Comparison of ENCODE assay signal across 15 mouse cellular contexts in genomic region chr6:120082951-120083411, GRCm38 (mm10). TPM values are rescaled to one million over a fixed set of nuclear protein-coding genes. Genes with fewer than 3 reads are reported as not detected.
DNase-seq lines count a peak whose midpoint lies in the region; ATAC-seq and TF ChIP-seq lines count a peak whose summit lies in the region.
"Had no signal": no experiment of that assay in that cellular context is flagged by ENCODE, and none has a peak within 500 bp of the region (broad histone marks: within the 10 kb centered on the region; RNA-seq: fewer than 3 reads in every experiment).

No protein-coding gene starts in this region.

- H3K27ac ChIP-seq in liver, adult 2 months (replicated peaks; ENCODE audit: insufficient read depth, low read depth, low read length) = no peak overlapping the region
- H3K27ac ChIP-seq in ES-Bruce4 (ENCODE audit: insufficient read depth, low read length) = no peak overlapping the region
- H3K27ac ChIP-seq in hindbrain, embryonic 11.5 days (ENCODE audit: low read depth, low read length) = no peak overlapping the region
- H3K27ac ChIP-seq: heart, embryonic 13.5 days had no signal

- ATAC-seq in inflammation-experienced regulatory T-cells, adult 6 months = peak; percentile 82
- peak; percentile 78 for ATAC-seq in neutrophil, adult 5-6 weeks (ENCODE audit: extremely low read depth, insufficient number of reproducible peaks, low FRiP score, poor library complexity, severe bottlenecking)
- ATAC-seq in hindbrain, embryonic 11.5 days (ENCODE audit: low FRiP score) = no peak

- no peaks in the 10 kb centered on the region for H3K27me3 ChIP-seq in liver, adult 2 months (ENCODE audit: control insufficient read depth, insufficient read depth, low read length)
- no peaks in the 10 kb centered on the region for H3K27me3 ChIP-seq in ES-Bruce4 (ENCODE audit: control insufficient read depth, insufficient read depth, low read length, poor library complexity, severe bottlenecking)
- no peaks in the 10 kb centered on the region for H3K27me3 ChIP-seq in hindbrain, embryonic 11.5 days (ENCODE audit: control insufficient read depth, insufficient read depth, low read length)
- H3K27me3 ChIP-seq: heart, embryonic 13.5 days had no signal

- no peak overlapping the region for H3K4me2 ChIP-seq in hindbrain, embryonic 11.5 days (replicated peaks; ENCODE audit: low read depth, low read length)
- H3K4me2 ChIP-seq: heart, embryonic 13.5 days had no signal

- TF ChIP-seq CTCF in liver, adult 2 months (IDR thresholded peaks at IDR 0.05; ENCODE audit: low read depth, low read length) = no peak
- TF ChIP-seq CTCF in ES-Bruce4 (IDR thresholded peaks at IDR 0.05; ENCODE audit: low read depth, low read length) = no peak

- peak; percentile 11 for DNase-seq in liver, adult 2 months (ENCODE audit: extremely low read depth, low read depth, low spot score)
- no peak for DNase-seq in liver
- no peak for DNase-seq in cerebellum, adult 9-10 months
- DNase-seq in hindbrain, embryonic 11.5 days (ENCODE audit: low spot score) = no peak
- DNase-seq in left cerebral cortex, adult 11 months (ENCODE audit: low spot score) = no peak
- DNase-seq: embryo, embryonic 11 days; kidney, postnatal 10 days; lung, adult 18-20 months had no signal

- H3K79me2 ChIP-seq in liver, adult 2 months (ENCODE audit: control insufficient read depth, insufficient read depth, low read length) = no peaks in the 10 kb centered on the region

- H3K9me3 ChIP-seq in ES-Bruce4 (replicated peaks; ENCODE audit: control insufficient read depth, insufficient read depth, low read length, poor library complexity, severe bottlenecking) = no peaks in the 10 kb centered on the region
- H3K9me3 ChIP-seq in hindbrain, embryonic 11.5 days (ENCODE audit: control insufficient read depth, low read length) = no peaks in the 10 kb centered on the region
- H3K9me3 ChIP-seq: heart, embryonic 13.5 days had no signal

- H3K4me3 ChIP-seq in liver, adult 2 months (ENCODE audit: insufficient read depth, low read depth, low read length) = no peak overlapping the region
- no peak overlapping the region for H3K4me3 ChIP-seq in ES-Bruce4 (ENCODE audit: low read depth, low read length)
- H3K4me3 ChIP-seq in hindbrain, embryonic 11.5 days (ENCODE audit: low read depth, low read length) = no peak overlapping the region
- H3K4me3 ChIP-seq: heart, embryonic 13.5 days had no signal

- no peak overlapping the region for H3K9ac ChIP-seq in liver, adult 2 months (ENCODE audit: low read depth, low read length)
- H3K9ac ChIP-seq in ES-Bruce4 (ENCODE audit: low read depth, poor library complexity, severe bottlenecking) = 0 out of 2 replicates have a peak overlapping the region, but pooled peaks have one; percentile 34
- no peak overlapping the region for H3K9ac ChIP-seq in hindbrain, embryonic 11.5 days (ENCODE audit: low read depth, low read length)
- H3K9ac ChIP-seq: heart, embryonic 13.5 days had no signal

- TF ChIP-seq POLR2A in liver, adult 2 months (IDR thresholded peaks at IDR 0.05; ENCODE audit: extremely low read depth, insufficient read depth, low read length) = no peak
- no peak for TF ChIP-seq POLR2A in ES-Bruce4 (IDR thresholded peaks at IDR 0.05; ENCODE audit: insufficient read depth, low read length)

- no peaks in the 10 kb centered on the region for H3K36me3 ChIP-seq in liver, adult 2 months (ENCODE audit: control insufficient read depth, insufficient read depth, low read length)
- no peaks in the 10 kb centered on the region for H3K36me3 ChIP-seq in ES-Bruce4 (ENCODE audit: control insufficient read depth, insufficient read depth, low read length, poor library complexity, severe bottlenecking)
- H3K36me3 ChIP-seq in hindbrain, embryonic 11.5 days (ENCODE audit: control insufficient read depth, insufficient read depth, low read length) = no peaks in the 10 kb centered on the region
- H3K36me3 ChIP-seq: heart, embryonic 13.5 days had no signal

- no peak for TF ChIP-seq EP300 in ES-Bruce4 (IDR thresholded peaks at IDR 0.05; ENCODE audit: insufficient read depth, low read depth, low read length)

- H3K4me1 ChIP-seq in liver, adult 2 months (ENCODE audit: control insufficient read depth, insufficient read depth, low read length) = no peaks in the 10 kb centered on the region
- peaks cover 1% of the 10 kb centered on the region for H3K4me1 ChIP-seq in ES-Bruce4 (ENCODE audit: control insufficient read depth, insufficient read depth, low read length)
- H3K4me1 ChIP-seq in hindbrain, embryonic 11.5 days (replicated peaks; ENCODE audit: control insufficient read depth, insufficient read depth, low read length) = no peaks in the 10 kb centered on the region
- H3K4me1 ChIP-seq: heart, embryonic 13.5 days had no signal

- WGBS in liver, adult 2 months = 75% methylated on average over 8 of the region's 8 CpGs
- 87% methylated on average over 8 of the region's 8 CpGs for WGBS in hindbrain, embryonic 11.5 days

RNA-seq across cellular contexts. Expression of gene Ninj2, which starts 10.2 kb away (rescaled TPM):
- not detected in 2 replicates for total RNA-seq in liver, adult 2 months (2014; rRNA removed)
- not detected in 2 replicates for polyA plus RNA-seq in liver, adult 2 months (2012; rRNA removed)
- polyA plus RNA-seq in ES-Bruce4 (2011; ENCODE audit: insufficient read depth, insufficient read length, low read depth, missing spikeins) = 0.75 TPM in 1 of 2 replicates, not detected in the other
- polyA plus RNA-seq in inflammation-experienced regulatory T-cells, adult 6 months (2017; shearing (Covaris generic)) = 1 to 10 TPM; 1.4 to 6.8 (median 2.4) TPM
- not detected in 2 replicates for total RNA-seq in neutrophil, adult 5-6 weeks (2017)
- not detected in 2 replicates for polyA plus RNA-seq in hindbrain, embryonic 11.5 days (2014; fragmentation: Nextera tagmentation; extraction: Ambion mirVana)
- total RNA-seq: gastrocnemius, adult 18-20 months; midbrain, postnatal 0 days had no signal
- polyA plus RNA-seq: heart, embryonic 13.5 days; midbrain, postnatal 0 days; stomach, embryonic 16.5 days had no signal

RNA-seq across cellular contexts. Expression of gene Wnk1, which starts 44.5 kb away (rescaled TPM):
- 62.0 and 72.5 TPM in 2 replicates for total RNA-seq in liver, adult 2 months (2014; rRNA removed)
- 27.0 and 31.7 TPM in 2 replicates for polyA plus RNA-seq in liver, adult 2 months (2012; rRNA removed)
- 466 and 478 TPM in 2 replicates for polyA plus RNA-seq in ES-Bruce4 (2011; ENCODE audit: insufficient read depth, insufficient read length, low read depth, missing spikeins)
- polyA plus RNA-seq in inflammation-experienced regulatory T-cells, adult 6 months (2017; shearing (Covaris generic)) = 100 to 1,000 TPM in 2 of 3 experiments, 10 to 100 TPM in 1; 98.6 to 115 (median 115) TPM
- total RNA-seq in neutrophil, adult 5-6 weeks (2017) = 257 and 330 TPM in 2 replicates
- polyA plus RNA-seq in hindbrain, embryonic 11.5 days (2014; fragmentation: Nextera tagmentation; extraction: Ambion mirVana) = 63.9 and 91.7 TPM in 2 replicates
